Mouse (Mus musculus) adrenal gland, adult 18-20 months (tissue): Measurements from ENCODE around the gene Prox2. TPM values are rescaled to one million over a fixed set of nuclear protein-coding genes. Genes with fewer than 3 reads are reported as not detected.
A peak's percentile ranks its signal among the peaks of the same experiment; 100 is the strongest.
"Not testable (repeated sequence)": the region's sequence is repeated elsewhere in the genome, so short reads cannot be mapped to it uniquely, and the experiment has no call there.

Source experiments
- DNase-seq, 2 experiments: peaks; one replicate each; pipeline ENCODE4 v3.0.0; 2021 to 2022; ENCODE audit warnings: low spot score in 2 of 2
- long read RNA-seq, 2 experiments: library from polyadenylated mRNA; stranded (forward); transcript quantifications; one replicate each; pipeline ENCODE4 v2.0.0; 2021
- total RNA-seq, 2 experiments: library from RNA; stranded (reverse); gene quantifications; 1 replicate in 1 of 2; 2 replicates in 1 of 2; pipeline ENCODE4 v1.2.3; 2021

The Prox2 gene
- 1 to 10 TPM; 2.5 to 4.1 TPM for total RNA-seq
- long read RNA-seq, experiment 1, partial matches to known transcripts: 0 of 2 reads
- long read RNA-seq, experiment 1, other reads (novel, unspliced or antisense): 2 of 2 reads
- long read RNA-seq, experiment 2, partial matches to known transcripts: 1 of 2 reads
- long read RNA-seq, experiment 2, other reads (novel, unspliced or antisense): 1 of 2 reads

- DNase-seq: peak; percentile 88 to 90
These were observed at the start of gene Prox2, which contains the start of gene Dlst for GRCm38 (mm10) chr12:85110698-85111592. Gene Prox2 (minus strand): TSS chr12:85110759. Gene Dlst (plus strand): TSS chr12:85110833.

- DNase-seq: no peak
These were observed 49.0 kb upstream of the Prox2 start for GRCm38 (mm10) chr12:85159592-85159991.

GRCm38 (mm10) chr12:85158801-85159200 lies 48.2 kb upstream of the Prox2 start:
- DNase-seq: no peak

GRCm38 (mm10) chr12:85157797-85158460 lies 47.4 kb upstream of the Prox2 start:
- DNase-seq: no peak

DNA sequence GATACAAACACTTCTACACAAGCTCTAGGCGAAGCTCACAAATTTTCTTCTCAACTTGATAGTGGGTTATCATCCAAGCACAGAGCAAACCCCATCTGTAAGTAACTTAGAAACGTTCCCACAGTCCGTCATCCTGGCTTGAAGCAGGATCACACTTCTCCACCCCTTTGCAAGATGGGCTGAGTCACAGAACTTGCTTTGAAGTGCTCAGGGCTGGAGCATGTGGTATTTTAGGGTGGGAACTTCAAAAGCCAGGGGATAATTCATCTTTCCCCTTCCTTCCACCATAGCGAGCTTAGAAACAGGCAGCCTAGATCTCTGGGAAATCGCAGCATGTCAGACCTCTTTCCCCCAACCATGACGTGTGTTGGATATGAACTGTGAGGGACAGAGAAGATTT lies 45.8 kb upstream of the Prox2 start:
- DNase-seq: no peak

GRCm38 (mm10) chr12:85153011-85153410 lies 42.5 kb upstream of the Prox2 start:
- DNase-seq: no peak

DNA sequence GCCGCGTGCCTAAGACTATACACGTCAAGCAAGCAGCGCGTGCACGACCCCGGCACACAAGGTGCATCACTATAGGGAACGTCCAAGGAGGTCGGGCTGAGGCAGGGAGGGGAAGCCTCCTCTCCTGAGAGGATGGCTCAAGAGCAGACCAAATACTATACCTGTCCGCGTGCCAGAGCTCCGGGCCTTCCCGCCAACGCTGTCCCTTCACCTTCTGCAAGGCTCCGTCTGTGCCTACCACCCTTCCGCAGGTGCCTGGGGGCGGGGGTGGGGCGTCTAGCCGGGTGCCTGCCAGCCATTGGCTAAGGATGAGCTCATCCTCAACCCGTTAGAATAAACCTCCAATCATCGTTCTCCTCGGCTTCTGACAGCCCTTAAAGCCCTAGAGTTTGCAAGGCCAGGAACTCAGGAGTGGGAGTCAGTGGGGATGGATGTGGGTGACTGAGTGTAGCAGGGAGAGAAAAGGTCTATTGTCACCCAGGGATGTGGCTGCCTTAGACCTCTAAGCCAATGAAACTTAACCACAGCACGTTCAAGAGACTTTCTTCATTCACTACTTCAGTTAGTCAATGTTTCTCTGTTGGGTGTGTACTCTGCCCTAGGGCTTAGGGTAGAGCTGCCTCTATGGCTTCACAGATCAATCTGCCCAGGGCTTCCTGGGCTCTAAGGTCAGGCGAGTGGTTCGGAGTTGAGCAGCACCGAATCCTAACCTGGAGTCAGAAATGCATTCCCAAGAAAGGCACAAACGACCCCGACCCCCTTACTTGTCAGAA lies 40.6 kb upstream of the Prox2 start, which contains the start of gene Rps6kl1:
Gene Rps6kl1, minus strand, starts transcription at position 263 of the 773 bp plus-strand sequence.
- no peak for DNase-seq

DNA sequence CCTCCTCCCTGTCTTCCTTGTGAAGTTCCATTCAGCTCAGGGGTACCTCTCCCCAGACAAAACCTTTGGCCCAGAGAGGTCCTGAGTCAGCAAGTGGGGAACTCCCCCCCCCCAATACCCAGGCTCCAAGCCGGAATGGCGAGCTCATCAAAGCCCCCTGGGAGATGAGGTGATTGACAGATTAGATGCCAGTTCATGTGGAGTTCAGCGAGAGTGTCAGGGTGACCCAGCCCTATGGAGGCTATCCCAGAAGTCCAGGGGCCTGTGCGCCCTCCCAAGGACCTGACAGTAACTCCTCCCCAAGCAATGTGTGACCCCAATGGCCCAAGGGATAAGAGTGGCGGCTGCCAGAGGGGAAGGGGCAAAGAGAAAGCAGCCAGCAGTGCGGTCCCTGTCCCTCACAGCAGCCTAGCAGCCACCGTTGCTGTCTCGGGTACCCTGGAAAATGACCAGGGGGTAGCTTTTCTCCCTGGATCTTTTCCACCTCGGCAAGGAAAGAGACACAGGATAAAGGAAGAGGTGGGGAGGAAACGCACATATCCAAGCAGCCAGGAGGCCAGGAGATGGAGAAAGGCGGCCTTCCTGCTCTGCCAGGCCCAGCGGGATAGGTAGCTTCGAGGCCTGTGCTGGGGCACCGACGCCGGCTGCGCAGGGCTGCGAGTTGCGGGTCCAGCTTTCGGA lies 39.9 kb upstream of the Prox2 start:
- DNase-seq: no peak

GRCm38 (mm10) chr12:85146881-85147280 lies 36.3 kb upstream of the Prox2 start:
- DNase-seq: no peak

DNA sequence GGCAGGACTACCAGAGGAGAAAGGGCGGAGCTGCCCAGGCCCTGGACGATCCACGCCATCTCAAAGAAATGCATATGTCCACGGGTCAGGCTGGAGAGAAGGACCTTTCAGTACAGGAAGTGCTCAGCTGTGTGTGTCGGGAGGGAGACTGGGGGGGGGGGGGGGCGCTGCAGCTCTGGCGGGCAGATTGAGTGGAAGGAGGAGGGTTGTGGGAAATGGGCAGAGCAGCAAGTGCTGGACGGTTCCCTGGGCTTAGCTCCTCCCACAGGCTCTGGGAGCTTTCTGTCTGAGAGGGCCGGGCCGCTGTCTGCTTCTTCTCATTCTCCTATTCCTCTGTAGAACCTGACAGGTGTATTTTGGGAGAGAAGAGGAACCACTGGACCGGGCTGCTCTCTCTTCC lies 35.8 kb upstream of the Prox2 start:
- DNase-seq: no peak

DNA sequence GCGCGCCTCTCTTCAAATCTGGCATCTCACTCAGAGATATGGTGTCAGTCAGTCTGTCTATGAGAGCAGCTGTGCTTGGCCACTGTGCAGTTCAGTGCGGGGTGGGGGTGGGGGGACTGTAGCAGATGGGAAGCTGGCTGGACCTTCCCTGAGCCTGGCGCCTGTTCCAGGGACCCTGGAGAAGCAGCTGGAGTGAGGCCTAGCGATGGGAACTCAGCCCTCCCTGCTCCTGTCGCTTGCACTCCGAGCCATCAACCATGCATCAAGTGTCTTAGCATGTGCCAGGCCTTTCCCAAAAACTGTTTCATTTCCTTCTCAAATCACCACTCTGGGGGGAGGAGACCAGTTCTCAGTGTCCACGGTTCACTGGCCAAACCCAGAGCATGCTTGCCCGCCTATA lies 35.1 kb upstream of the Prox2 start:
- DNase-seq: no peak

DNA sequence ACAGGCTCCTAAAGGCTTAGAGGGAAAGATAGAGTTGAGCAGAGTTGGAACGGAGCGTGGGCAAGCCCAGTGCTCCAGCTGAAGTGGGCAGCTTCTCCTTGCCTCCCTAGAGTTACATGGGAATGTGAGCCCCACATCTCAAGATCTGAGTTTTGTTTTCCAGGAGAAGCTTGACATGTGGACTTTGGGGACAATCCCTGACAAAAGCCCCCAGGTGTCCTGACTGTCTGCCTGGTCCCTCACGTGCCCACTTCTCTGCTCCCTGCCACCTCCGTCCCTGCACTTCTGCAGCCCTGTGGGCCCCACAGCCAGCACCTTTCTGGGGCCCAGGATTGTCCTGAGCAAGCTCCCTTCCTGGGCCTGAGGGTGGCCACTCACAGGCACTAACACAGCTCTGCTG lies 34.3 kb upstream of the Prox2 start:
- DNase-seq: no peak

GRCm38 (mm10) chr12:85144276-85144675 lies 33.7 kb upstream of the Prox2 start:
- DNase-seq: not testable (repeated sequence)

- DNase-seq: peak; percentile 83
These were observed 32.2 kb upstream of the Prox2 start for GRCm38 (mm10) chr12:85142803-85143202.

DNA sequence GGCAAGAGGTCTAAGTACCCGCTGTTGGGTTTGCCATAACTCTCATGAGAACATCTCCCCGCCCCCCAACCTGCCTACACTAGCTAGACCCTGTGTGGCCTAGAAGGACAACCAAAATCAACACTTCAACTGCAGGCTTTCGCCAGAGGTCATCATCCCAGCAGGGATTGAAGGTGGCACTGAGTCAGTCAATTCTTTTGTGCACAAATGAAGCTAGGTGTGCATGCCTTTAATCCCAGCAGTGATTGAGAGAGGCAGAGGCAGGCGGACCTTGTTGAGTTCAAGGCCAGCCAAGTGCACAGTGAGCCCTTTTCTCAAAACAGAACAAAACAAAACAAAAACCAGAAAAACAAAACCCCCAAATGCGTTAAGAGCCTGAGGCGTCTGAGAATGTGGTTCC lies 30.5 kb upstream of the Prox2 start:
- no peak for DNase-seq

DNA sequence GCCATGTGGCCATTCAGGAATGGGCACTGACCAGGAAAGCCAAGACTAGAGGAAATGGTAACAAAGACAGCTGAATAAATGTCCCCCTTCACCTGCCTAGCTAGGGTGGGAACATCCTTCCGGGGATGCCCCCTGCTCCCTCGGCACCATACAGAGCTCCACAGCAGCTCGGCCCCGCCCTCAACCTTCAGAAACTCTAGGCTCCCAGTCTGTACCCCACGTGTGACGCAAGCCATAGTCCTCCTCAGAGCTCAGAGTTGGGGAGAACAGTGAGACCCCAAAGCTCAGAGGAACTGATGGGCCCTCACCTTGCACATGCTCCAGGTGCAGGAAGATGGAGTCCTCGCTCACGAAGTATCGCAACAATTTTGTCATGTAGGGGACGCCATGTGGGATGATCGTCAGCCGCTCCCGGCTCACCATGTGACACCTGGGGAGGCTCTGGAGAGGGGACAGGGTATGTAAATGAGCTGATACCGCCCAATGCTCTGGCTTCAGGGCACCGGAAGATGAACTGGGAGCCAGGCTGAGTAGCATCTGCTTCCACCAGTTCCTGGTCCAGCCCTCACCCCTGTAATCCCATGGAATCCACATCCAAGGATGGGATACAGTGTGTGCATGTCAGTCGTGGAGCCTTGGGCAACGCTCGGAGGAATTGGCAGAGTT lies 29.6 kb upstream of the Prox2 start:
- DNase-seq: no peak

GRCm38 (mm10) chr12:85136627-85137026 lies 26.1 kb upstream of the Prox2 start:
- DNase-seq: no peak

DNA sequence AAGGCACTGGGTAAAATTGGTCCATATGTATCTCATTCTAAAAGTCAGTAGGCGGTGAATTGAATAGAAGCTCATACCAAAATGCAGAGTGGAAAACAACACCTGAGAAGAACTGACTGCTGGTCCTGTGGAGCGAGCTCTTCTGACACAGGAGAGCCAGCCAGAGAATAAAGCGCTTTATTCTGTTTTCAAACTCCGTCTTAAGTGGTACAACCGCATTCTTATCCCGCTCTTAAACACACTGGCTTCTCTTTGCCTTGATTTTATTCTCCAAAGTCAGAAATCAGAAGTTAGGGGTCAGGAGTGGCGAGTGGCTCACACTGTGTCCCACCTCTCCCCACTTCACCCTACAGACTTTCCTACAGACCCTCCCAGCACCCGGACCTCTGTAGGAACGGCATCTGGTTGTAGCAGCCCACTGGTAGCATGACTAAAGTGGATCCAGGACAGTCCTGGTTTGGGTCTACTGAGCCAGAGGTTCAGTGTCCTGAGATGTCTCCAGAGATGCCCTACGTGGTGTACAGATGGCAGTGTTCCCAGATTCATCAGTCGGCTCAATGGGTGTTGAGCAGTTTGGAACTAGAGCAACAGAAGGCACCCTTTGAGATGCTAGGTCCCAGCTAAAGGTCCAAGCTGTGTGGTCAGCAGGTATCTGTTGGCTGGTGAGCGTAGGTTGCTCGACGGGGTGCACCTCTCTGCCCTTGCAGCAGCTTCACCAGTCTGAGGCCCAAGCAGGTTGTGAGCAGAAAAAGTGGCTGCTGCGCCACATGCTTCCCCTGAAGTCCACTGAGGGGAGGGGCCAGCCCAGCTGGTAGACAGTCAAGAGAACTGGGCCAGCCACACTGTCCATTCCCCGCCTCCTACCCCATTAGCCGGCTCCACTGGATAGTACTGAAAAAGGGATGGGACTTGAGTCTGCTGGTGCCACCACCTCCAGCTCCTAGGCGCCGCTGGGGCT lies 25.2 kb upstream of the Prox2 start:
- DNase-seq: no peak
